Mouse (Mus musculus) brain, embryonic 14.5 days (tissue): ENCODE measurements around the gene Marco.

ENCODE experiments used
- CTCF ChIP-seq: fragments of 200-500 bp; IDR thresholded peaks from 2 replicates; pipeline ENCODE4 v1.5.1; 2012; ENCODE audit warnings: inconsistent platforms, mild to moderate bottlenecking, moderate library complexity, borderline replicate concordance; ENCODE audit not compliant: insufficient read depth, insufficient read length; ENCODE audit errors: extremely low read depth
- POLR2A ChIP-seq: fragments of 200-500 bp; IDR thresholded peaks from 2 replicates; pipeline ENCODE4 v1.6.1; 2012; ENCODE audit warnings: mild to moderate bottlenecking, inconsistent platforms, borderline replicate concordance; ENCODE audit not compliant: poor library complexity, insufficient read depth, insufficient read length, severe bottlenecking; ENCODE audit errors: extremely low read depth

DNA sequence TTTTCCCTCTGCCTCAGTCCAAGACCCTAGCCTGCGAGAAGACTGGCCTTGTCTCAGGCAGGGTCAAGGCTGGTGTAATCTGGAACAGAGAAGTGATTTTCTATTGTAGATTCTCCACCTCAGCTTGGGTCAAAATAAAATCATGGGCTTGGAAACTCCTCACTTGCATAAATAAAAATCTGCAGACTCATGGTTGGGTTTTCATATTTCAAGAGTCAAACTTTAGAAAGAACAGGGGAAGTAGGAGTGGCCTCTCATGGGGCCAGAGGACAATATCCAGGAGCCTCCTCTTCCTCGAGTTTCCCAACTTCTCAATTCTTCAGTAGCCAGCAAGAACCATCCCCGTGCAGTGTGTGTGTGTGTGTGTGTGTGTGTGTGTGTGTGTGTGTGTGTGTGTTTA, 26.9 kb upstream of the Marco start:
- TF ChIP-seq POLR2A (no peak), CTCF (no peak)
